Mouse (Mus musculus): Measurements from ENCODE around the gene Atp10a. TPM values are rescaled to one million over a fixed set of nuclear protein-coding genes. Genes with fewer than 3 reads are reported as not detected.

Atp10a gene
- polyA plus RNA-seq, 1 experiment from 2014 or later: 3.5 TPM

- Histone ChIP-seq H3K9me3 (ENCODE audit: control insufficient read depth, low read length) (no peaks in the 10 kb centered on the region), H3K4me3 (ENCODE audit: low read length) (no peak overlapping the region), H3K27ac (ENCODE audit: low read length) (no peak overlapping the region), H3K4me1 (replicated peaks; ENCODE audit: control insufficient read depth, insufficient read depth, low read length) (no peaks in the 10 kb centered on the region), H3K36me3 (ENCODE audit: control insufficient read depth, insufficient read depth, low read length) (no peaks in the 10 kb centered on the region), H3K4me2 (ENCODE audit: low read depth, low read length) (no peak overlapping the region), H3K9ac (ENCODE audit: low read length) (no peak overlapping the region), H3K27me3 (ENCODE audit: control insufficient read depth, insufficient read depth, low read depth, low read length) (no peaks in the 10 kb centered on the region)
- 89% methylated on average over 4 of the region's 4 CpGs for WGBS
- no peak for ATAC-seq (ENCODE audit: low read depth)
These were observed 84.9 kb downstream of the Atp10a start for GRCm38 (mm10) chr7:58740842-58741241.

- no peaks in the 10 kb centered on the region for H3K4me1 ChIP-seq (replicated peaks; ENCODE audit: control insufficient read depth, insufficient read depth, low read length)
- no peak overlapping the region for H3K4me2 ChIP-seq (ENCODE audit: low read depth, low read length)
- no peak overlapping the region for H3K9ac ChIP-seq (ENCODE audit: low read length)
- no peaks in the 10 kb centered on the region for H3K9me3 ChIP-seq (ENCODE audit: control insufficient read depth, low read length)
- ATAC-seq (ENCODE audit: low read depth): no peak
- WGBS: 71% methylated on average over 4 of the region's 4 CpGs
- no peak overlapping the region for H3K27ac ChIP-seq (ENCODE audit: low read length)
- H3K36me3 ChIP-seq (ENCODE audit: control insufficient read depth, insufficient read depth, low read length): no peaks in the 10 kb centered on the region
- no peaks in the 10 kb centered on the region for H3K27me3 ChIP-seq (ENCODE audit: control insufficient read depth, insufficient read depth, low read depth, low read length)
- H3K4me3 ChIP-seq (ENCODE audit: low read length): no peak overlapping the region
These were observed 86.0 kb downstream of the Atp10a start for GRCm38 (mm10) chr7:58742009-58742408.

GRCm38 (mm10) chr7:58742648-58743047 is 86.7 kb downstream of the Atp10a start:
- H3K4me2 ChIP-seq (ENCODE audit: low read depth, low read length): no peak overlapping the region
- no peaks in the 10 kb centered on the region for H3K36me3 ChIP-seq (ENCODE audit: control insufficient read depth, insufficient read depth, low read length)
- H3K9ac ChIP-seq (ENCODE audit: low read length): no peak overlapping the region
- no peak for ATAC-seq (ENCODE audit: low read depth)
- H3K27me3 ChIP-seq (ENCODE audit: control insufficient read depth, insufficient read depth, low read depth, low read length): no peaks in the 10 kb centered on the region
- no peak overlapping the region for H3K27ac ChIP-seq (ENCODE audit: low read length)
- no peaks in the 10 kb centered on the region for H3K9me3 ChIP-seq (ENCODE audit: control insufficient read depth, low read length)
- H3K4me3 ChIP-seq (ENCODE audit: low read length): no peak overlapping the region
- WGBS: 59% methylated on average over 1 of the region's 1 CpGs
- no peaks in the 10 kb centered on the region for H3K4me1 ChIP-seq (replicated peaks; ENCODE audit: control insufficient read depth, insufficient read depth, low read length)

- no peak overlapping the region for H3K4me2 ChIP-seq (ENCODE audit: low read depth, low read length)
- no peak overlapping the region for H3K27ac ChIP-seq (ENCODE audit: low read length)
- no peak overlapping the region for H3K4me3 ChIP-seq (ENCODE audit: low read length)
- H3K27me3 ChIP-seq (ENCODE audit: control insufficient read depth, insufficient read depth, low read depth, low read length): no peaks in the 10 kb centered on the region
- H3K36me3 ChIP-seq (ENCODE audit: control insufficient read depth, insufficient read depth, low read length): no peaks in the 10 kb centered on the region
- H3K9ac ChIP-seq (ENCODE audit: low read length): no peak overlapping the region
- H3K4me1 ChIP-seq (replicated peaks; ENCODE audit: control insufficient read depth, insufficient read depth, low read length): no peaks in the 10 kb centered on the region
- no peaks in the 10 kb centered on the region for H3K9me3 ChIP-seq (ENCODE audit: control insufficient read depth, low read length)
- ATAC-seq (ENCODE audit: low read depth): no peak
- 60% methylated on average over 4 of the region's 4 CpGs for WGBS
These were observed 87.7 kb downstream of the Atp10a start for GRCm38 (mm10) chr7:58743362-58744320.

- Histone ChIP-seq H3K27me3 (ENCODE audit: control insufficient read depth, insufficient read depth, low read depth, low read length) (no peaks in the 10 kb centered on the region), H3K4me3 (ENCODE audit: low read length) (no peak overlapping the region), H3K36me3 (ENCODE audit: control insufficient read depth, insufficient read depth, low read length) (no peaks in the 10 kb centered on the region), H3K9ac (ENCODE audit: low read length) (no peak overlapping the region), H3K27ac (ENCODE audit: low read length) (no peak overlapping the region), H3K4me2 (ENCODE audit: low read depth, low read length) (no peak overlapping the region), H3K4me1 (replicated peaks; ENCODE audit: control insufficient read depth, insufficient read depth, low read length) (no peaks in the 10 kb centered on the region), H3K9me3 (ENCODE audit: control insufficient read depth, low read length) (no peaks in the 10 kb centered on the region)
- no peak for ATAC-seq (ENCODE audit: low read depth)
- WGBS: 28% methylated on average over 5 of the region's 5 CpGs
These were observed 90.9 kb downstream of the Atp10a start for GRCm38 (mm10) chr7:58746817-58747216.

- ATAC-seq (ENCODE audit: low read depth): peak; percentile 69; the same call in 1 of the 2 replicates
- Histone ChIP-seq H3K4me1 (replicated peaks; ENCODE audit: control insufficient read depth, insufficient read depth, low read length) (no peaks in the 10 kb centered on the region), H3K27me3 (ENCODE audit: control insufficient read depth, insufficient read depth, low read depth, low read length) (no peaks in the 10 kb centered on the region), H3K9ac (ENCODE audit: low read length) (no peak overlapping the region), H3K27ac (ENCODE audit: low read length) (no peak overlapping the region), H3K36me3 (ENCODE audit: control insufficient read depth, insufficient read depth, low read length) (no peaks in the 10 kb centered on the region), H3K9me3 (ENCODE audit: control insufficient read depth, low read length) (no peaks in the 10 kb centered on the region), H3K4me2 (ENCODE audit: low read depth, low read length) (no peak overlapping the region), H3K4me3 (ENCODE audit: low read length) (no peak overlapping the region)
- 63% methylated on average over 6 of the region's 6 CpGs for WGBS
These were observed 94.1 kb downstream of the Atp10a start for GRCm38 (mm10) chr7:58749904-58750612.

GRCm38 (mm10) chr7:58752041-58752440 is 96.1 kb downstream of the Atp10a start:
- no peak overlapping the region for H3K4me3 ChIP-seq (ENCODE audit: low read length)
- H3K4me1 ChIP-seq (replicated peaks; ENCODE audit: control insufficient read depth, insufficient read depth, low read length): no peaks in the 10 kb centered on the region
- no peaks in the 10 kb centered on the region for H3K36me3 ChIP-seq (ENCODE audit: control insufficient read depth, insufficient read depth, low read length)
- no peak overlapping the region for H3K4me2 ChIP-seq (ENCODE audit: low read depth, low read length)
- ATAC-seq (ENCODE audit: low read depth): no peak
- no peaks in the 10 kb centered on the region for H3K27me3 ChIP-seq (ENCODE audit: control insufficient read depth, insufficient read depth, low read depth, low read length)
- WGBS: 50% methylated on average over 5 of the region's 5 CpGs
- H3K27ac ChIP-seq (ENCODE audit: low read length): no peak overlapping the region
- no peak overlapping the region for H3K9ac ChIP-seq (ENCODE audit: low read length)
- no peaks in the 10 kb centered on the region for H3K9me3 ChIP-seq (ENCODE audit: control insufficient read depth, low read length)

GRCm38 (mm10) chr7:58754076-58754475 is 98.1 kb downstream of the Atp10a start:
- no peak for ATAC-seq (ENCODE audit: low read depth)
- Histone ChIP-seq H3K9ac (ENCODE audit: low read length) (no peak overlapping the region), H3K4me1 (replicated peaks; ENCODE audit: control insufficient read depth, insufficient read depth, low read length) (no peaks in the 10 kb centered on the region), H3K27me3 (ENCODE audit: control insufficient read depth, insufficient read depth, low read depth, low read length) (no peaks in the 10 kb centered on the region), H3K4me3 (ENCODE audit: low read length) (no peak overlapping the region), H3K36me3 (ENCODE audit: control insufficient read depth, insufficient read depth, low read length) (no peaks in the 10 kb centered on the region), H3K9me3 (ENCODE audit: control insufficient read depth, low read length) (no peaks in the 10 kb centered on the region), H3K27ac (ENCODE audit: low read length) (no peak overlapping the region), H3K4me2 (ENCODE audit: low read depth, low read length) (no peak overlapping the region)
- WGBS: 82% methylated on average over 1 of the region's 1 CpGs

- 82% methylated on average over 4 of the region's 4 CpGs for WGBS
- no peak for ATAC-seq (ENCODE audit: low read depth)
These were observed 98.6 kb downstream of the Atp10a start for GRCm38 (mm10) chr7:58754536-58754935.

More at GRCm38 (mm10) chr7:58754536-58754935, 98.6 kb downstream of the Atp10a start:
- Histone ChIP-seq H3K4me2 (ENCODE audit: low read depth, low read length) (no peak overlapping the region), H3K4me1 (replicated peaks; ENCODE audit: control insufficient read depth, insufficient read depth, low read length) (no peaks in the 10 kb centered on the region), H3K9ac (ENCODE audit: low read length) (no peak overlapping the region), H3K9me3 (ENCODE audit: control insufficient read depth, low read length) (no peaks in the 10 kb centered on the region), H3K36me3 (ENCODE audit: control insufficient read depth, insufficient read depth, low read length) (no peaks in the 10 kb centered on the region), H3K4me3 (ENCODE audit: low read length) (no peak overlapping the region), H3K27ac (ENCODE audit: low read length) (no peak overlapping the region), H3K27me3 (ENCODE audit: control insufficient read depth, insufficient read depth, low read depth, low read length) (no peaks in the 10 kb centered on the region)
